Mouse (Mus musculus) Patski (cell line): Measurements from ENCODE around the gene Rbm4b. TPM values are rescaled to one million over a fixed set of nuclear protein-coding genes. Genes with fewer than 3 reads are reported as not detected.

Experiments
- ATAC-seq: fragments of 100-300 bp; one replicate; pipeline ENCODE4 v1.8.0; 2021
- CTCF ChIA-PET: fragments of 350-600 bp; sonication (Branson Sonifier 250); formaldehyde crosslinking; loops from one replicate; lab custom pipeline; 2022; ENCODE audit warnings: inconsistent platforms; lab: Charles Lee
- POLR2A ChIA-PET: fragments of 350-600 bp; sonication (Branson Sonifier 250); formaldehyde crosslinking; loops from one replicate; lab custom pipeline; 2022; ENCODE audit warnings: antibody characterized with exemption, inconsistent platforms; lab: Charles Lee
- DNase-seq: peaks from one replicate; pipeline ENCODE4 v3.0.0-alpha.2; 2011; ENCODE audit warnings: low read depth, low spot score
- H3K27me3 ChIP-seq: fragments of 371-371 bp; one replicate; pipeline ENCODE4 v1.5.1; 2021
- CTCF ChIP-seq: fragments of 100-300 bp; IDR thresholded peaks from one replicate; pipeline ENCODE4 v1.5.1; 2021
- in situ Hi-C: fragments of 300-500 bp; cut with MboI; formaldehyde crosslinking; loops from 3 replicates; pipeline ENCODE4 v1.11.1; 2018; ENCODE audit warnings: low pct_unique_long_range_greater_than_20kb, mixed read lengths
- polyA plus RNA-seq: library from polyadenylated mRNA; unstranded; gene quantifications from one replicate; pipeline ENCODE4 v1.2.3, GENCODE M21; 2021

Gene Rbm4b
- 19.3 TPM for polyA plus RNA-seq

DNA sequence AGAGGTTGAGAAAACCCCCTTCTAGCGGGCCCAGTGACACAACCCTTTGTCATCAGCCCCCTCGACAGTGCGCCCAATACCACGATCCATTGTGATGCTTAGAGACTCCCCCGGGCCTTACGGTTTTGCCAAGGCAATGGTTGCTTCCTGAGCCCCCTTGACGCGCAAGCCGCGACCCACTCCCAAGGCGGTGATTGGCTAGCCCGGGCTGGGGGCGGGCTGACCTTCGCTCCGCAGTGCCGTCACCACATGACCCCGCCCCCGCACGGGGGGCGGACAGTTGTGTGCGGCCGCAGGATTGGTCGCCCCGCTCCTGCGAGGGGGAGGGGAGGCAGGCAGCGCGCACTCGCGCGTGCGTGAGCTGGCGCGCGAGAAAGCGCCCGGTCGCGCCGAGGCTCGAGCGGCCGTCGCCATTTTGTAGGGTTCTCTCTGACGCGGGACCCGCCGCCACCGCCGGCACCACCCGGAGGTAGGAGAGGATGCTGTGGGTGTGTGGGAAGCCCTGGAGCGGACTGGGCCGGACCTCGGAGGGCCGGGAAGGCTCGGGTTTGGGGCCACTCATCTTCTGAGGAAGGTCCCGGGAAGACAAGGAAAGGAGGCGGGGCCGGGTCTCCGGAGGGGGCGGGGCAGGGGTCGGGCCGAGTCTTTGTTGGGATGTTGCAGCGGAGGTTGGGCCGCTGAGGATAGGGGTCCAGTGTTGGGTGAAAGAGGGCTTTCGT is at the start of gene Rbm4b:
TSS of gene Rbm4b (plus strand) at position 305 of the 719 bp plus-strand sequence.
- TF ChIP-seq CTCF, result no peak
- no peaks in the 10 kb centered on the region for H3K27me3 ChIP-seq
- ChIA-PET CTCF (interaction anchor here (1.0 to 1.9 kb wide), 8 partner anchors 9 to 212 kb away, joined by 3 to 10 read pairs (median 4); no protein-coding TSS in a partner anchor), POLR2A (interaction anchor here (0.7 to 1.3 kb wide), 4 partner anchors 22 to 130 kb away, joined by 3 to 5 read pairs (median 3); no protein-coding TSS in a partner anchor)
- in situ Hi-C loops, result loop anchor here (5.0 to 10.0 kb wide), 3 partner anchors 86 to 228 kb away; partner anchors contain the start of gene Bbs1
- DNase-seq, result peak; percentile 64
- peak; percentile 77 for ATAC-seq

- ATAC-seq (no peak), DNase-seq (no peak)
- in situ Hi-C loops, result no loop called here
- POLR2A ChIA-PET, result interaction anchor here (0.7 kb wide), 2 partner anchors 10 to 76 kb away, joined by 4 to 5 read pairs; no protein-coding TSS in a partner anchor
- H3K27me3 ChIP-seq, result peaks cover 11% of the 10 kb centered on the region
- CTCF ChIA-PET, result no interaction called here
- no peak for TF ChIP-seq CTCF
Measured at GRCm38 (mm10) chr19:4708765-4709164, 47.5 kb upstream of the Rbm4b start.

DNA sequence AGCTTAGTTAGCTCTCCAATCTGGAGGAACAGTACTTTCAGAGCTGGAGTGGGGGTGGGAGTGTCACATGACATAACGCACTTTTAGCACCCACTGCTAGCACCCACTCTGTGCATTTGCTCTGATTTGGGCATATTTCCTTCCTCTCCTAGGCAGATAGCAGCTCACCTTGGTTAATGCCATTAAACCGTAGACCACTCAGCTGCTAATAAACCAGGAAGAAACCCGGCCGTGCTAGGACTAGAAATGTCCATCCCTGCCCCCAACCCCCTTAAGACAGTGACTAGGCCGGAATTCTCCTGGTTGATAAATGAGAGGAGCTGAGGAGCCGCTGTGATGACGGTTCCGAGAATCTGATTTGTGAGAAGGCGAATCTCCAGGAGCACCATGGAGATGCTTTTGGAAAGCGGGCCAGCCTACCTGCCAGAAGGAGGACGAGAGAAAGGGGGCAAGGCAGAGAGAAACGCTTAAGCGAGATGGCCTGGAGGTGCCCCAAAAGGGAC is 45.1 kb upstream of the Rbm4b start, which contains the start of gene Sptbn2:
TSS of gene Sptbn2 (plus strand) at position 70 of the 503 bp plus-strand sequence.
- POLR2A ChIA-PET, result interaction anchor here (0.6 kb wide), 1 partner anchor 252 kb away, joined by 4 read pairs; no protein-coding TSS in a partner anchor

DNA sequence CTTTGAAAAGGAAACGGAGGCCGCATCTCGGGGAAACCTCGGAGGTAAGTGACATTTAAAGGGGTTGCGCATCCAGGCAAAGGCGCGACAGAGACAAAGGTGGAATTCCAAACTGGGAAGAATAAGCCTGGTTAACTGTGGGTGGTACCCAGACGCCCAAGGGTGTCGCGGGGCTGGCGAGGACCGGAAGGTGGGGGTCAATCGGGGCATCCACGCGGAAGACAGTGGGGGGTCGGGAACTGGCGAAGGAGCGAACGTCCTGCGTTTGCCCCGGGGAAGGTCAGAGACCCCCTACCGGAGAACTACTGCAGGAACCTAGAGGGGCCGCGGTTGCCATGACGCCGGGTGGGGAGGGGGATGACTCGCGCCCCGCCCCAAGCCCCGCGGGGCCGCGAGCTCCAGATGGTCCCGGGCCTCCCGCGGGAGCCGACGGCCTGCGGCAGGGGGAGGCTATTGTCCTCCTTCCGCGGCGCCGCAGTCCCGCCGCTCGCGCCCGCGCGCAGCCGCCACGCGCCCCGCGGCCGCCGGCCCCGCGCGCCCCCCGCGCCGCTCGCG is 44.6 kb upstream of the Rbm4b start:
- TF ChIP-seq CTCF, result no peak
- in situ Hi-C loops, result no loop called here
- DNase-seq (no peak), ATAC-seq (peak; percentile 21)
- peaks cover 11% of the 10 kb centered on the region for H3K27me3 ChIP-seq
- ChIA-PET CTCF (interaction anchor here (1.8 kb wide), 1 partner anchor 8 kb away, joined by 4 read pairs; no protein-coding TSS in a partner anchor), POLR2A (no interaction called here)

More for the DNA sequence above, 45.1 kb upstream of the Rbm4b start, which contains the start of gene Sptbn2:
- TF ChIP-seq CTCF, result no peak
- CTCF ChIA-PET, result interaction anchor here (0.9 to 1.8 kb wide), 3 partner anchors 9 to 19 kb away, joined by 3 to 4 read pairs (median 3); no protein-coding TSS in a partner anchor
- in situ Hi-C loops, result no loop called here
- ATAC-seq (no peak), DNase-seq (no peak)
- peaks cover 11% of the 10 kb centered on the region for H3K27me3 ChIP-seq

DNA sequence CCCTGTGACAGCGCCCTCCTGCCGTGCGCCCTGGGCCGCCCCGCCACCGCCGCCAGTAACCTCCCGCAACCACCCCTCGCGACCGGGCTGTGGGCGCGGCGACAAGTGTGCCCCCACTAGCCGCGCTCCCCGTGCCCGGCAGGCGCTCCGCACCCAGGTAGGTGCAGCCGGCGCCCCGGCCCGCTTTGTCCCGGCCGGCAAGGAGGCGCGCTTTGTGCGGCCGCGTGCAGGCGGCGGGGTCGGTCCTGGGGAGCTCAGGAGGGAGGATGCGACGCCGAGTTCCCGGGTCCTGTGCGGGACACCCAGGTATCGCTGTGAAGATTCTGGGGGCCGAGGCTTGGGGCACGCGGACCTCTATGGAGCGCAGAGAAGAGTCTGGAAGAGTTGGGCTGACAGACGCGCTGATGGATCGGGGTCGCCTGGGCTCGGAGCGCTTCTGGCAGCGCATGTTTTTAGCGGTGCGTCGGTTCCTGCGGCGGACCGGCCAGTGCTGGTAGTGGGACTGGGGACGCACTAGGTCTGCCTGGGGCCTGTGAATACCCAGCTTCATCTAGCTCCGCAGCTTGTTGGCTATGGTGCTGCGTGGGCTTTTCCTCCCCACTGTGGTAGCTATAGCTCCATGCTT is 44.0 kb upstream of the Rbm4b start:
- ChIA-PET POLR2A (no interaction called here), CTCF (no interaction called here)
- no peak for TF ChIP-seq CTCF
- DNase-seq, result no peak
- H3K27me3 ChIP-seq, result peaks cover 11% of the 10 kb centered on the region
- ATAC-seq, result no peak
- in situ Hi-C loops, result no loop called here

DNA sequence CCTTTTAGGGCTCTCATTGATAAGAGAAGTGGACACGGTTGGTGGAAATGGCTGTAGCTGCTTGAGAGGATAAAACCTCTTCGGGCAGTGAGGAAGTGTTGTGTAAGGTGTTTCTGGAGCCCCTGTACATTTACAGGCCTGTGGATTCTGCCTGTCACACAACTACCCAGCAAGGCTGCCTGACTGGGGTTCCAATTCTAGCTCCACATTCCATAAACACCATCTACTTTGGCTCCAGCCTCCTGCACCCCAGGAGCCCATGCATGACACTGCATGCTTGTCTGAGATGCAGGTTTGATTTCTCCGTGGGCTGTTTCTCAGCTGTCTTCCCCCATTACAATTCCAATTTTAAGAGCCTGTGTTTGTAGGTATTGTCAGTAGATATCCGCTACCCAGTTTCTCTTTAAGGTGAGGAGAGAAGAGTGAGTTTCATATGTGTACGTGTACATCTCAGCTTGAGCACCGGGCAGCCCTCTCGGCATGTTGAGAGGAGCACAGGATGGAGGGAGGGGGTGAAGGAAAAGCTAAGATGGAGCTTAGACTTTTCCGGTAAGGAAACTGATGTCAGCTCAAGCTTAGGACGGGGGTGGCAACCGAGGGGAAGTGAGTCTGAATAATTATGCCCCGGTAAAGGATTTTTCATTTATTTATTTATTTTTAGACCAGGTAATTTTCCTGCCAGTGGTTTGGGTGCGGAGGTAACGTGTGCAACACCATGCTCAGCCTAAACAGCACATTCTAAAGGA is 43.3 kb upstream of the Rbm4b start:
- in situ Hi-C loops, result no loop called here
- ChIA-PET CTCF (no interaction called here), POLR2A (interaction anchor here (0.6 kb wide), 2 partner anchors 21 to 217 kb away, joined by 3 to 4 read pairs; no protein-coding TSS in a partner anchor)
- DNase-seq (no peak), ATAC-seq (no peak)
- TF ChIP-seq CTCF, result no peak
- peaks cover 11% of the 10 kb centered on the region for H3K27me3 ChIP-seq

GRCm38 (mm10) chr19:4713886-4714285 is 42.4 kb upstream of the Rbm4b start:
- CTCF ChIA-PET, result interaction anchor here (0.9 kb wide), 1 partner anchor 61 kb away, joined by 3 read pairs; no protein-coding TSS in a partner anchor
- ATAC-seq (no peak), DNase-seq (no peak)
- TF ChIP-seq CTCF, result no peak
- in situ Hi-C loops, result no loop called here
- POLR2A ChIA-PET, result no interaction called here
- H3K27me3 ChIP-seq, result peaks cover 11% of the 10 kb centered on the region

DNA sequence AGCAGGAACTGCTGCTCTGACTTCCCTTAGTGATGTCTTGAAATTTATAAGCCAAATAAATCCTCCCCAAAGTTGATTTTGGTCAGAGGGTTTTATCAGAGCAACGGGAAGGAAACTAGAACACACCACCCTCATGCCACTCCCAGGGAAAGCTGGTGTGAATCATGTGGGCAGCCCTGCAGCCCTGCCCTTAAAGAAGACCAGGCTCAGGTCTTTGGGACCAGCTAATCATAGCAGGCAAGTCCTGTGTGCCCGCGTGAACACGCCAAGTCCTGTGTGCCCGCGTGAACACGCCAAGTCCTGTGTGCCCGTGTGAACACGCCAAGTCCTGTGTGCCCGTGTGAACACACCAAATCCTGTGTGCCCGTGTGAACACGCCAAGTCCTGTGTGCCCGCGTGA is 39.5 kb upstream of the Rbm4b start:
- in situ Hi-C loops, result no loop called here

GRCm38 (mm10) chr19:4717281-4717680 is 39.0 kb upstream of the Rbm4b start:
- ChIA-PET POLR2A (no interaction called here), CTCF (no interaction called here)
- no peak for TF ChIP-seq CTCF
- in situ Hi-C loops, result no loop called here
- ATAC-seq, result no peak
- peaks cover 6% of the 10 kb centered on the region for H3K27me3 ChIP-seq
- DNase-seq, result no peak

More for the DNA sequence above, 39.5 kb upstream of the Rbm4b start:
- ChIA-PET CTCF (interaction anchor here (0.8 kb wide), 1 partner anchor 23 kb away, joined by 3 read pairs; no protein-coding TSS in a partner anchor), POLR2A (no interaction called here)
- no peak for DNase-seq
- TF ChIP-seq CTCF, result no peak
- peaks cover 7% of the 10 kb centered on the region for H3K27me3 ChIP-seq
- no peak for ATAC-seq
